Mouse (Mus musculus): ENCODE measurements around the gene Srl. TPM values are rescaled to one million over a fixed set of nuclear protein-coding genes. Genes with fewer than 3 reads are reported as not detected.
A peak's percentile ranks its signal among the peaks of the same experiment; 100 is the strongest.

Gene Srl
- total RNA-seq, 2 experiments from 2014 or later, result 1,026 to 1,225 TPM

DNA sequence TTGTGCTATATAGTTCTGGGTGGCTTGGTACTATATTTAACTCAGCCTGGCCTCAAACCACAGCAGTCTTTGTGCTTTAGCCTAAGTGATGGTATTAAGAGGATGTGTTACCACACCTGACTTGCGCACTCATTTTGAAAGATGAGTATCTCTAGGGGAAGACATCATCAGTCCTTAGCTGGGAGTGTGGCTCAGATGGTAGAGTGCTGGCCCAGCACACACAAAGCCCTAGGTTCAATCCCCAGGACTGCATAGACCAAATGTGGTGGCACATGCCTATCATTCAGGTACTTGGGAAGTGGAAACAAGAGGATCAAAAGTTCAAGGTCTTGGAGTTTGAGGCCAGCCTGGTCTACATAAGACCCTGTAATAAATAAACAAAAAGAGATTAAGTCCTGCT lies 38.1 kb downstream of the Srl start:
- intact Hi-C loops (cut with DNase I), result no loop called here
- H3K27ac ChIP-seq, result peak overlapping the region; percentile 87
- TF ChIP-seq CTCF (IDR thresholded peaks at IDR 0.05), result no peak

DNA sequence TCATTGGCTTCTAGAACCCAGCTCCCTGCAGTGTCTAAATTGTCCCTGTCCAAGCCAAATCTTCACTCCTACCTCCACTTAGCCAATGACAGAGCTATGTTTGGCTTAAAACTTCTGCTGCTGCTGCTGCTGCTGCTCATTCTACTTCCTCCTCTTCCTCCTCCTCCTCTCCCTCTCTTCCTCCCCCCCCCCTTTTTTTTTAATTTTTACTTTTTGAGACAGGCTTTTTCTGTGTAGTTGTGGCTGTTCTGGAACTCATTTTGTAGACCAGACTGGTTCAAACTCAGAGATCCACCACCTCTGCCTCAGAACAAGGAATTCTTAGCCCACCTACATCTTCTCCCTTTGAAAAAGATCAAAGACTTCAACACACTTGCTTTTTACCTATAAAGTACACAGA lies 39.0 kb downstream of the Srl start:
- Histone ChIP-seq H3K4me3 (peak overlapping the region; percentile 17), H3K27ac (peak overlapping the region; percentile 87)
- no peak for TF ChIP-seq CTCF (IDR thresholded peaks at IDR 0.05)
- DNase-seq, result no peak
- intact Hi-C loops (cut with DNase I), result no loop called here

More for the DNA sequence above, 38.1 kb downstream of the Srl start:
- peak overlapping the region; percentile 11; the same call in 1 of the 2 replicates for H3K4me3 ChIP-seq
- DNase-seq, result no peak

DNA sequence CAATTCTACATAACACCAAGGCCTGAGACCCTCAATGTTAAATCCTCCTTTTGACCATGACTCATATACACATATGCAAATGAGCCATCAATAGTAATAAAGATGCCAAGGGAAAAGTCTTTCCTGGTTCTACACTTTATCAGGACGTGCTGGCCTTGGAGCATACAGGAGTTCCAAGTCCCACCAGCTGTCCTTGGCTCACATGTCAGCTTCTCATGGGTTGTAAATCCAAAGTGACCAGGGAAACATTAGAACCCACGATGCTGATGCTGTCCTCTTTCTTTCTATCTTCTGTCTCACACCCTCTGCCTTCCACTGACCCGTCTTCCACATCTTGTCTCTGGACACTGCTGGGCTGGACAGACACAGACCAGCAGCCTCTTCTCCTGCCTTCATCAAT lies 39.9 kb downstream of the Srl start:
- peak overlapping the region; percentile 37 for H3K4me3 ChIP-seq
- TF ChIP-seq CTCF (IDR thresholded peaks at IDR 0.05), result no peak
- intact Hi-C loops (cut with DNase I), result no loop called here
- H3K27ac ChIP-seq, result peak overlapping the region; percentile 87
- no peak for DNase-seq

DNA sequence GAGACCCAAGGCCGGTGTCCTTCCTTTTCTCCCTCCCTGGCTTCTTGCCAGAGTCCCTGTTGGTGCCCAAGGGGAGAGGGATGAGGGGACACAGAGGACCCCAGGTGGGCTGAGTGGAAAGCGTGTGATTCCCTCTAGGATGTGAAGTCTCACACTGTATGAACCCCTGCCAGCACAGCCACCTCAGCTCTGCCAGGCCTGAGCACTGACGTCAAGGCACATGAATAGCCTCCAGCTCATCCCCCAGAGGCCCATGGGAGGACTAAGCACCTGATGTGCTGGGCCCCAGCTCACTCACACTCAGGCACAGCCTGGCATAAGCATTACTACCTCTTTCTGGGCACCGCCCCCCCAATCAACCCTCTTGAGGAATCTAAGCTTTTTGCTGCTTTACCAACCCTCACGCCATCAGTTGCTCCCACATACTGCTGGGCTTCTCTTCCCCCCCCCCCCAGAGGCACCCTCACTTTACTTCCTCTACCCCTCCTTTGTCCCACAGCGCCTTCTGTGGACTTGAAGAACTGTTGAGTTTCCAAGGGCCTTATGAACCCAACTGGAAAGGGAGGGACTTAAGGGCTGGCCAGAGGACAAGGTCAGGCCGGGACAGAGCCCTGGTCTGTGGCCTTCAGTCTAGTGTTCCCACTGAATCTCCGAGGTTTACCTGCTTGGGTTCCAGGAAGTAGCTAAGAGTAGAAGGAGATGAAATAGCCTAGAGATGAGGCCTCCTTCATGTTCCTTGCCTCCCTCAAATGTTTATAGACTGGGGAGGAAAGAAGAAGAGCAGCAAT lies 40.8 kb downstream of the Srl start:
- peak overlapping the region; percentile 37 for H3K4me3 ChIP-seq
- H3K27ac ChIP-seq, result peak overlapping the region; percentile 87
- no peak for TF ChIP-seq CTCF (IDR thresholded peaks at IDR 0.05)
- DNase-seq, result peak; percentile 89
- intact Hi-C loops (cut with DNase I), result no loop called here

DNA sequence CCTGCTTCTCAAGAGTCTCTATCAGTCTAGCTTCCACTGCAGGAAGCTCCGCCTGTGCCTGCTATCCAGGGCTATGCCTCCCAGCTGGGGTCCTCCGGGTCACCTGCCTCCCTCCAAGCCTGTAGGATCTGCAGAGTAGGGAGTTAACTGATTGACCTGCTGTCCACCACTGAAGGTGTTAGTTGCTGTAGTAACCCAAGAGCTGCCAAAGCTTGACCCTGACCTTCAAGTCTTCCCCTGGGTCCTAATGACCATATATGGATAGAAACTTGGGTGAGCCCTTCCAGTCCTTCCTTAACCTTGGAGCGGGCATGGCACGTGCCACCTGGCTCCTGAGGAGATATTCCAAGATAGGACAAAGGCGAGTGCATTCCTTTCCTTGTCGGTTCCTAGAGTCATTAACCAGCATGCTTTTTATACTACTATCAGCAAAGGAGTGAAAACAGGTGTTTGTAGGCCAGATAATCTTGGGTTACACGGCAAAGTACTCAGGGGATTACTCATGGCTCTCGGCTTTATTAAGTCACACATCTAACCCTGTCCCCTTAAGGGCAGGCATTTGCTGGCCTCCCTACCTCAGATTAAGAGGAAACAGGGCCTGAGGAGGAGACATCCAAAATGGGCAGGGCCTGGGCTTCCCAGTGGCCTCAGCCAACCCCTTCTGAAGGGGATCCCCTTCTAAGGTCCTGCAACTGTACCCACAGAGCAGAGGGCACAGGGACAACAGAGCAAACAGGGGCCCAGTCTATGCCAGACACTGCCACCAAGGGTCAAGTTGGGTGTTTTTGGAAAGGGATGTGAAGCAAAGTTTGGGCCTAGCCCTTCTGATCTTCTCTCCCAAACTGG lies 43.6 kb downstream of the Srl start:
- peak overlapping the region; percentile 87 for H3K27ac ChIP-seq
- no peak for TF ChIP-seq CTCF (IDR thresholded peaks at IDR 0.05)
- intact Hi-C loops (cut with DNase I), result no loop called here

DNA sequence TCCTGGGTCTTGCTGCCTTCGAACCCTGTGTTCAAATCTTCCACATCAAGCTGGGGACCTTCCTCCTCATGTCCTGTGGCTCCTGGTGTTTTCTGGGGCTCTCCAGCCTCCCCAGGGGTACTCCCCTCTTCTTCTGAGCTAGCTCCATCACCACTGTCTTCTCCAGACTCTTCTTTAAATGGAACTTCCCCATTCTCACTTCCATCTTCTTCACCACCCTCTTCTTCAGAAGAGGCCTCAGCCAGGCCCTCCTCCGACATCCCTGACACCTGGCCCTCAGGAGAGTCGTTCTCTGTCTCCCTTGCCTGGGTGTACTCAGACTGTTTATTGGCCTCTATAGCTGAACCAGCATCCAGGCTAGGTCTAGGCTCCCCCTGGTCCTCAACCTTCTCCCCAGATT lies 45.1 kb downstream of the Srl start:
- H3K27ac ChIP-seq, result peak overlapping the region; percentile 87
- no peak for DNase-seq
- intact Hi-C loops (cut with DNase I), result no loop called here
- TF ChIP-seq CTCF (IDR thresholded peaks at IDR 0.05), result no peak
- peak overlapping the region; percentile 61 for H3K4me3 ChIP-seq

More for the DNA sequence above, 43.6 kb downstream of the Srl start:
- H3K4me3 ChIP-seq, result peak overlapping the region; percentile 48
- peak; percentile 53 for DNase-seq

DNA sequence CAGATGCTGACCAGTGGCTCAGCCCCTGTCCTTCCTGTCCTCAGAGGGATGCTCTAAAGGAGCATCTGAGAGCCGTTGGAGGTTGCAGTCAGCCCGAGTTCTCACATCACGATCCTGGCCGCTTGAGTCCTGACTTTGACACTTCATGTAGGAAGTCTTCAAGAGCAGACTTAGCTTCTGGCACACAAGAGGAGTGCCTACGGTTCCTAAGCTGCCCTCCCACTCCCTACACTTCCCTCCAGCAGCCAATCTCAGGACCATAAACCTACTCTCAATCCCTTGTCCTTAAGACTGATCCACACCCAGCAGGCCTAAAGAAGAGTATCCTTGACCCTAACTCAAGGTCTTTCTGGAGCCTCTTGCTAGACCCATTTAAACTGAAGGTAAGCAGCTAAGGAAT lies 45.8 kb downstream of the Srl start:
- intact Hi-C loops (cut with DNase I), result no loop called here
- H3K4me3 ChIP-seq, result peak overlapping the region; percentile 61
- no peak for TF ChIP-seq CTCF (IDR thresholded peaks at IDR 0.05)
- DNase-seq, result peak; percentile 54
- peak overlapping the region; percentile 87 for H3K27ac ChIP-seq

DNA sequence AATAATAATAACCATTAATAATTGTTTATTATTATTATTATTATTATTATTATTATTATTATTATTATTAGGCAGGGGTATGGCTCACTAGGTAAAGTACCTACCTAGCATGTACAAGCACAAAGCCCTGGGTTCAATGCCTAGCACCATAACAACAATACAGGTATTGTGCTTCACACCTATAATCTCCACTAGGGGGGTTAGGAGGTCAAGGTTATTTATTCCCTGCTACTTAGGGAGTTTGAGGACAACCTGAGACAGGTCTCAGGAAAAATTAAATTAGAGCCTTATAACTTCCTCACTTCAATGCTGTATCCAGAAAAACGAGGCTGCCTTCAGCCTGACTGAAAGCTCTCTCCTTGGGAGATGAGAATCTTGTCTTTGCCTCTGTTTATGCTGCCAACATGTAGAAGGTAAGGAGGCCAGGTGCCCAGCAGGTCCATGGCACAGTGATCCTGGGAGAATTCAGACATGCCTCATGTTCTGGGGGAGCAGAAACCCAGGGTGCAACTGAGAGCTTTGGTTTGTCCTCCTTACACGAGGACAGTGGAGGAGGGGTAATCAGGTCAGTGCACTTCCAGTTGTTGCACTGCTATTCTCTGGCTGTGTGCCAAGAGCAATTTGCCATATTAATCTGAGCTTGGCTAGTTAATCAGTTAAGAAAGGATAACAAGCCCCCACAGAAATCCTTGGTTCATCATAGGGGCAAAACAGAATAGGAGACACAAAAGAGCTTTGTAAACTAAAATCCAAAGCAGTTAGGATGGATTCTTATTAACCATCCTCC lies 48.6 kb downstream of the Srl start:
- Histone ChIP-seq H3K27ac (peak overlapping the region; percentile 56), H3K4me3 (no peak overlapping the region)
- no peak for TF ChIP-seq CTCF (IDR thresholded peaks at IDR 0.05)
- intact Hi-C loops (cut with DNase I), result no loop called here
- peak; percentile 12 for DNase-seq

DNA sequence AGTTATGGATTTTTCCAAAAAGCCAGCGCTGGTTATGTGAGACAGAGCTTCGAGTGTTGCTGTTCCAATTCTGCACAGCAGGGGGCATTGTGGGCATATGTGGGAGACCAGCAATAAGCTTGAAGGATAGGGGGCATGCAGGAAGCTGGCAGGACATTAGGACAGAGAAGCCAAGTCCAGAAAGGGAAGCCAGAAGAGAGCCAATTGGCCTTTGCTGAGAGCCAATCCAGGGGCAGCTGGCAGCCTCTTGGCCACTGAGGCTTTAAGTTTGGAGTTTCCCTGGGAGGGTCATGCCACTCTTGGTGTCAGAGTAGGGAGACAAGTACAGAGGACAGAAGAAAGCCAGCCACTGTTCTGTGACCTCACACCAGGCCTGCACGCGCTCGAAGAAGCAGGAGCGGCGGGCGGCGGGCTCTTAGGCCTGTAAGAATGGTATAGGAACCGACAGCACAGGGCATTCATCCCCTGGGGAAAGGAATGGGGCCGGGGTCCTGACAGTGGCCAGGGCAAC lies 52.4 kb downstream of the Srl start:
- peak; percentile 94 for TF ChIP-seq CTCF (IDR thresholded peaks at IDR 0.05)
- DNase-seq, result peak; percentile 93
- intact Hi-C loops (cut with DNase I), result loop anchor here (1.0 to 5.0 kb wide), 2 partner anchors 53 to 118 kb away; no protein-coding TSS in a partner anchor
- peak overlapping the region; percentile 41 for H3K4me3 ChIP-seq
- H3K27ac ChIP-seq, result peak overlapping the region; percentile 89

DNA sequence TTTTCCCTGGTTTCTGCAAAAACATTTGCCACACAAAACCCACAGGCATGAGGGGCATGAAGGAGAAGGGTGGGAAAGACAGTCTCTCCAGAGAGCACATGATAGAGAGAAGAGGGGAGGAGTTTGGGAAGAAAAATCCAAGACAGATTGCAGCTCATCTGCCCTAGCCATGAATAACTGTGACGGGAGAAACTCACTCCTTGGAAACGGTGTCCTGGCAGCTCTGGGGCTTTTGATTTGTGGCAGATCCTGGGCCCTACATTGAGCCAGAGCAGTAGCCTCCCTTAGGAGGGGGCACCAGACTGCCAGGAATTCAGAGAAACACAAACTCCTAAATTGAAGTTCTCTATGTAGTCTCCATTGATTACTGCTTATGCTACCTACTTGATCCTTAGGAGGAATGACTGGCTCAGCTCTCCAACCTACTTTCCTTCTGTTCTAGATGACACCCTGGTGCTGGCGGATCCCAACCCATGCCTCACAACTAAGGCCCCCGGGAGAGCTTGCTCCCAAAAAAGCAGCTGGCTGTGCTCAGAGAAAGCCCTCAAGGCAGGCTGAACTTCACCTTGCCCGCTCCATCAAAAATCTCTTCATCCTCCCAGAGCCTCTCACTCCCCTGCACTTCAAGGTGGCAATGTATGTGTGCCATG lies 60.9 kb downstream of the Srl start:
- DNase-seq, result no peak
- H3K27ac ChIP-seq, result no peak overlapping the region
- H3K4me3 ChIP-seq, result no peak overlapping the region
- intact Hi-C loops (cut with DNase I), result no loop called here
- TF ChIP-seq CTCF (IDR thresholded peaks at IDR 0.05), result no peak

DNA sequence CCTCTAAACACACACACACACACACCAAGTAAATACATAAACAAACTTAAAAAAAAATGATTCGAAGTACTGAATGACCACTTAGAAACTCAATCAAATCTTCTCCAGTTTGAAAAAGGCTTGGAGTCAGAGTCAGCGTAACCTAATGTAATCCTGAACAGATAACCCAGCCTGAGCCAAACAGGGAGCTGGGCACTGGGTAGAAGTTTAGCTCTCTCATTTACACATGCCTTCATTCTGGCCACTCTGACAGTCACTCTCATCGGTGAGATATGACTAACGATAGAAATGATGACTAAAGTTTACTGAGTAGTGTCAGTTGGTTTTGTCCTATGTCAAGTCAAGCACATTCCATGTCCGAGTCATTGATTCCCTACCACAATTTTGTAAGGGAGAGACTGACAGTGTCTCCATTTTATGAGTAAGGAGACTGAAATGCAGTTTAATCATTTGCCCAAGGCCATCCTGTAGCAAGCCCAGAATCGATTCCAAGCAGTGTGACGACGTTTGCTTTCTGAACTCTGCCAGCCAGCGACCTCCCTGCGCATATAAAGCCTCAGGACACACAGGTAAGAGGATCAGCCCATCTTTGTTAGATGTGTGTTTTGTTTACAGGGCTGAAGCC lies 63.9 kb downstream of the Srl start:
- DNase-seq, result no peak
- intact Hi-C loops (cut with DNase I), result no loop called here
- Histone ChIP-seq H3K4me3 (no peak overlapping the region), H3K27ac (no peak overlapping the region)
- TF ChIP-seq CTCF (IDR thresholded peaks at IDR 0.05), result no peak
